Mouse (Mus musculus): ENCODE data around the gene Gkn3.

The Gkn3 gene

GRCm38 (mm10) chr6:87389455-87389989, 787 bp upstream of the Gkn3 start:
- Histone ChIP-seq H3K27me3 (ENCODE audit: control insufficient read depth, insufficient read depth, low read length, poor library complexity, severe bottlenecking) (no peaks in the 10 kb centered on the region), H3K36me3 (ENCODE audit: control insufficient read depth, insufficient read depth, low read length, poor library complexity, severe bottlenecking) (no peaks in the 10 kb centered on the region)
- no peak for DNase-seq (ENCODE audit: low read depth, low spot score)

- no peaks in the 10 kb centered on the region for H3K36me3 ChIP-seq (ENCODE audit: control insufficient read depth, insufficient read depth, low read length, poor library complexity, severe bottlenecking)
- DNase-seq (ENCODE audit: low read depth, low spot score) = no peak
- no peaks in the 10 kb centered on the region for H3K27me3 ChIP-seq (ENCODE audit: control insufficient read depth, insufficient read depth, low read length, poor library complexity, severe bottlenecking)
Observed at GRCm38 (mm10) chr6:87386681-87387080, 2.1 kb downstream of the Gkn3 start.

GRCm38 (mm10) chr6:87386203-87386602, 2.5 kb downstream of the Gkn3 start:
- Histone ChIP-seq H3K27me3 (ENCODE audit: control insufficient read depth, insufficient read depth, low read length, poor library complexity, severe bottlenecking) (no peaks in the 10 kb centered on the region), H3K36me3 (ENCODE audit: control insufficient read depth, insufficient read depth, low read length, poor library complexity, severe bottlenecking) (no peaks in the 10 kb centered on the region)
- peak; percentile 70 for DNase-seq (ENCODE audit: low read depth, low spot score)

- DNase-seq (ENCODE audit: low read depth, low spot score) = no peak
- Histone ChIP-seq H3K36me3 (ENCODE audit: control insufficient read depth, insufficient read depth, low read length, poor library complexity, severe bottlenecking) (no peaks in the 10 kb centered on the region), H3K27me3 (ENCODE audit: control insufficient read depth, insufficient read depth, low read length, poor library complexity, severe bottlenecking) (no peaks in the 10 kb centered on the region)
Observed at GRCm38 (mm10) chr6:87384761-87385160, 4.0 kb downstream of the Gkn3 start.

- Histone ChIP-seq H3K27me3 (ENCODE audit: control insufficient read depth, insufficient read depth, low read length, poor library complexity, severe bottlenecking) (no peaks in the 10 kb centered on the region), H3K36me3 (ENCODE audit: control insufficient read depth, insufficient read depth, low read length, poor library complexity, severe bottlenecking) (no peaks in the 10 kb centered on the region)
- DNase-seq (ENCODE audit: low read depth, low spot score) = peak; percentile 24
Observed at GRCm38 (mm10) chr6:87383926-87384691, 4.6 kb downstream of the Gkn3 start.

- H3K36me3 ChIP-seq (ENCODE audit: control insufficient read depth, insufficient read depth, low read length, poor library complexity, severe bottlenecking) = no peaks in the 10 kb centered on the region
Observed at GRCm38 (mm10) chr6:87373057-87373456, 15.7 kb downstream of the Gkn3 start, which contains the start of gene Gkn2. TSS of gene Gkn2 (plus strand) at chr6:87373357.

GRCm38 (mm10) chr6:87369223-87369622, 19.5 kb downstream of the Gkn3 start:
- H3K27me3 ChIP-seq (ENCODE audit: control insufficient read depth, insufficient read depth, low read length, poor library complexity, severe bottlenecking) = no peaks in the 10 kb centered on the region
- DNase-seq (ENCODE audit: low read depth, low spot score) = no peak
- H3K36me3 ChIP-seq (ENCODE audit: control insufficient read depth, insufficient read depth, low read length, poor library complexity, severe bottlenecking) = no peaks in the 10 kb centered on the region

More at GRCm38 (mm10) chr6:87373057-87373456, 15.7 kb downstream of the Gkn3 start, which contains the start of gene Gkn2:
- DNase-seq (ENCODE audit: low read depth, low spot score) = no peak
- H3K27me3 ChIP-seq (ENCODE audit: control insufficient read depth, insufficient read depth, low read length, poor library complexity, severe bottlenecking) = no peaks in the 10 kb centered on the region

GRCm38 (mm10) chr6:87354441-87354840, 34.3 kb downstream of the Gkn3 start:
- H3K27me3 ChIP-seq (ENCODE audit: control insufficient read depth, insufficient read depth, low read length, poor library complexity, severe bottlenecking) = no peaks in the 10 kb centered on the region
- no peaks in the 10 kb centered on the region for H3K36me3 ChIP-seq (ENCODE audit: control insufficient read depth, insufficient read depth, low read length, poor library complexity, severe bottlenecking)
- DNase-seq (ENCODE audit: low read depth, low spot score) = no peak

- no peaks in the 10 kb centered on the region for H3K27me3 ChIP-seq (ENCODE audit: control insufficient read depth, insufficient read depth, low read length, poor library complexity, severe bottlenecking)
- DNase-seq (ENCODE audit: low read depth, low spot score) = no peak
- no peaks in the 10 kb centered on the region for H3K36me3 ChIP-seq (ENCODE audit: control insufficient read depth, insufficient read depth, low read length, poor library complexity, severe bottlenecking)
Observed at GRCm38 (mm10) chr6:87350829-87351228, 37.9 kb downstream of the Gkn3 start, which contains the start of gene Gkn1. TSS of gene Gkn1 (minus strand) at chr6:87350942.

- no peaks in the 10 kb centered on the region for H3K27me3 ChIP-seq (ENCODE audit: control insufficient read depth, insufficient read depth, low read length, poor library complexity, severe bottlenecking)
- no peak for DNase-seq (ENCODE audit: low read depth, low spot score)
- no peaks in the 10 kb centered on the region for H3K36me3 ChIP-seq (ENCODE audit: control insufficient read depth, insufficient read depth, low read length, poor library complexity, severe bottlenecking)
Observed at GRCm38 (mm10) chr6:87335935-87336295, 52.8 kb downstream of the Gkn3 start.

- no peaks in the 10 kb centered on the region for H3K36me3 ChIP-seq (ENCODE audit: control insufficient read depth, insufficient read depth, low read length, poor library complexity, severe bottlenecking)
- H3K27me3 ChIP-seq (ENCODE audit: control insufficient read depth, insufficient read depth, low read length, poor library complexity, severe bottlenecking) = no peaks in the 10 kb centered on the region
- peak; percentile 52 for DNase-seq (ENCODE audit: low read depth, low spot score)
Observed at GRCm38 (mm10) chr6:87335091-87335934, 53.4 kb downstream of the Gkn3 start, which contains the start of gene Antxr1. TSS of gene Antxr1 (minus strand) at chr6:87335821.

GRCm38 (mm10) chr6:87334361-87335090, 54.2 kb downstream of the Gkn3 start:
- no peaks in the 10 kb centered on the region for H3K36me3 ChIP-seq (ENCODE audit: control insufficient read depth, insufficient read depth, low read length, poor library complexity, severe bottlenecking)
- no peak for DNase-seq (ENCODE audit: low read depth, low spot score)
- H3K27me3 ChIP-seq (ENCODE audit: control insufficient read depth, insufficient read depth, low read length, poor library complexity, severe bottlenecking) = no peaks in the 10 kb centered on the region

Measured in splenic B cell, adult 2 months (primary cell).